Mouse (Mus musculus) megakaryocyte-erythroid progenitor cell, adult 5 weeks (primary cell): ENCODE measurements around the gene Vegfd. TPM values are rescaled to one million over a fixed set of nuclear protein-coding genes. Genes with fewer than 3 reads are reported as not detected.

Source experiments
- polyA plus RNA-seq: library from polyadenylated mRNA; stranded (reverse); fragments of >175 nt; gene quantifications from 2 replicates; pipeline ENCODE4 v1.2.3, GENCODE M21; 2012

Vegfd gene
- not detected in 2 replicates for polyA plus RNA-seq

GRCm38 (mm10) chrX:164373081-164373480 lies at the start of gene Vegfd:
Vegfd (plus strand) TSS chrX:164373378.

DNA sequence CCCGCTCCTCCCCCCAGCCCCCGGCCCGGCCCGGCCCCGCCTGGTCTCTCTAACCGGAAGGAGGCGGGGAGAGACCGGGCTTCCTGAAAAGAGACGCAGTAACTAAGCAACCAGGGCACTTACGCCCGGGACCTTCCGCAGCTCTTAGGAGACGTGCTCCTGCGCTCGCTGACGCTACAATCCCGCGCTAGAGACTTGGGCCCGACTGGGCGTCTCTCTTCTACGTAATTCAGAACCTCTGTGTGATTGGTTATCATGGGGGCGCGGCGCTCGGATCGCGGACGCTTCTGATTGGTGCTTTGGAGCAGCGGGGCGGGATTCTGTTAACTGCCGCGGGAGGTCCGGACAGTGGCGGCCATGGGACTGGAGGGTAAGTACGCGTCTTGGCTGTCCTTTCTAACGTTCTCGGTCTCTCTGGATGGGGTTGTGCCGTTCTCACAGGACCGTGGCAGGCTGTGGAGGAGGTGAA lies 46.3 kb downstream of the Vegfd start, which contains the start of gene Piga:
Gene Piga, plus strand, starts transcription at position 317 of the 469 bp plus-strand sequence.

GRCm38 (mm10) chrX:164436709-164437108 lies 63.5 kb downstream of the Vegfd start, which contains the start of gene Asb11:
Asb11 (plus strand) TSS chrX:164436994.

Other genes with a start within 250 kb of the Vegfd start
- not detected in 2 replicates for gene Ace2, start 234.0 kb upstream of the Vegfd start, polyA plus RNA-seq
- gene Bmx, start 115.2 kb upstream of the Vegfd start, polyA plus RNA-seq, result 0.12 and 0.31 TPM in 2 replicates
- gene Pir, start 104.0 kb upstream of the Vegfd start, polyA plus RNA-seq, result 1.2 and 1.6 TPM in 2 replicates
- 1.6 TPM in 2 replicates for gene Piga, start 46.4 kb downstream of the Vegfd start, polyA plus RNA-seq
- not detected in 2 replicates for gene Asb11, start 63.6 kb downstream of the Vegfd start, polyA plus RNA-seq
- gene Asb9, start 132.9 kb downstream of the Vegfd start, polyA plus RNA-seq, result not detected in 2 replicates